Mouse (Mus musculus): Measurements from ENCODE around the gene Gm9495. TPM values are rescaled to one million over a fixed set of nuclear protein-coding genes. Genes with fewer than 3 reads are reported as not detected.

The Gm9495 gene
- polyA plus RNA-seq, 1 experiment: not detected

DNA sequence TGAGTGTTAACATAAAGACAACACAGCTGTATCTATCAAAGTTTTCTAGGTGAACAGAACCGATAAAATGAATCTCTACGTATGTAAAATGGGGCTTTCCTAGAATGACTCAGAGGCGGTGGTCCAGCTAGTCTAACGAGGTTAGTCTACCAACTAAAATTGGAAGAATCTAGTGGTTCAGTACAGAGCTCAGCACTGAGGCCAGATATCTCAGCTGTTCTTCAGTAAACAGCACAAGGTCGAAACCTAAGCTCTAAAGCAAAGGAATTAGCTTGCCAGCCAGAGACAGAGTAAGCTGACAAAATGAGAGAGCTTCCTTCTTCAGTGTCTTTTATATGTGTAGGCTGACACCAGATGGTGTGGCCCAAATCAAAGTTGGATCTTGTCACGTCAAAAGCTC is 57.2 kb downstream of the Gm9495 start:
- 85% methylated on average over 6 of the region's 6 CpGs for WGBS

GRCm38 (mm10) chr8:69395050-69395789 is 58.1 kb downstream of the Gm9495 start:
- H3K4me1 ChIP-seq (ENCODE audit: control insufficient read depth, insufficient read depth, insufficient read length): peaks cover 11% of the 10 kb centered on the region
- no peak; the same call in 1 of the 2 replicates for TF ChIP-seq POLR2A (IDR thresholded peaks at IDR 0.05; ENCODE audit: low read depth, low read length)
- no peak for TF ChIP-seq CTCF (IDR thresholded peaks at IDR 0.05; ENCODE audit: extremely low read depth, insufficient read depth, insufficient read length, insufficient replicate concordance)
- peak overlapping the region; percentile 80 for H3K27ac ChIP-seq (ENCODE audit: insufficient read depth, low read length)
- no peaks in the 10 kb centered on the region for H3K36me3 ChIP-seq (ENCODE audit: control insufficient read depth, insufficient read depth, low read length)
- peak; percentile 77 to 84 for DNase-seq (ENCODE audit: low read depth in 1 of 2, low spot score in 2 of 2)
- 2% methylated on average over 26 of the region's 26 CpGs for WGBS
- H3K27me3 ChIP-seq (ENCODE audit: control insufficient read depth, insufficient read depth, low read length): no peaks in the 10 kb centered on the region
- H3K4me3 ChIP-seq (ENCODE audit: extremely low read depth, insufficient read depth, insufficient read length): peak overlapping the region; percentile 99

More for the DNA sequence above, 57.2 kb downstream of the Gm9495 start:
- no peaks in the 10 kb centered on the region for H3K36me3 ChIP-seq (ENCODE audit: control insufficient read depth, insufficient read depth, low read length)
- TF ChIP-seq CTCF (IDR thresholded peaks at IDR 0.05; ENCODE audit: extremely low read depth, insufficient read depth, insufficient read length, insufficient replicate concordance) (no peak), POLR2A (IDR thresholded peaks at IDR 0.05; ENCODE audit: low read depth, low read length) (no peak)
- no peaks in the 10 kb centered on the region for H3K27me3 ChIP-seq (ENCODE audit: control insufficient read depth, insufficient read depth, low read length)
- DNase-seq (ENCODE audit: low read depth in 1 of 2, low spot score in 2 of 2): no peak
- peaks cover 11% of the 10 kb centered on the region for H3K4me1 ChIP-seq (ENCODE audit: control insufficient read depth, insufficient read depth, insufficient read length)
- H3K4me3 ChIP-seq (ENCODE audit: extremely low read depth, insufficient read depth, insufficient read length): no peak overlapping the region
- H3K27ac ChIP-seq (ENCODE audit: insufficient read depth, low read length): no peak overlapping the region

DNA sequence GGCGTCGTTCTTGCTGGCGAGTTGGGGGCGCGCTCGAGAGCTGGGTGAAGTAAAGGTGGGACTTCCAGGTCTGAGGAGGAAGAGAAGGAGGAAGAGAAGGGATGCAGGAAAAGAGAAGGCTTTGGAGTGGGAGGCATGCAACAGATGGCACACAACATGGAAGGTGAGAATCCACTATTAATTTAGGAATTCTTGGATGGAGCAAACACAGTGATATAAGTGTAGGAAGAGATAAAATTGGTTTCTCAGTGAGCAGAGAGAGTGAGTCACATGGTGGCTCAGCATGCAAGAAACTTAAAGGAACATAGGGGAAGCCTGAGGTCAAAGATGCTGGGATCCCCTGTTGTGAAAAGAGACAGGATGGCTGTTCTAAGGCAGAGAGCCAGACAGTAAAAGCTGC is 69.0 kb downstream of the Gm9495 start:
- Histone ChIP-seq H3K4me3 (ENCODE audit: extremely low read depth, insufficient read depth, insufficient read length) (no peak overlapping the region), H3K36me3 (ENCODE audit: control insufficient read depth, insufficient read depth, low read length) (peaks cover 2% of the 10 kb centered on the region; the same call in 1 of the 2 replicates), H3K4me1 (ENCODE audit: control insufficient read depth, insufficient read depth, insufficient read length) (no peaks in the 10 kb centered on the region), H3K27ac (ENCODE audit: insufficient read depth, low read length) (no peak overlapping the region), H3K27me3 (ENCODE audit: control insufficient read depth, insufficient read depth, low read length) (no peaks in the 10 kb centered on the region)
- TF ChIP-seq CTCF (IDR thresholded peaks at IDR 0.05; ENCODE audit: extremely low read depth, insufficient read depth, insufficient read length, insufficient replicate concordance) (no peak), POLR2A (IDR thresholded peaks at IDR 0.05; ENCODE audit: low read depth, low read length) (no peak)
- DNase-seq (ENCODE audit: low read depth in 1 of 2, low spot score in 2 of 2): no peak
- WGBS: 97% methylated on average over 6 of the region's 6 CpGs

Other genes with a start within 250 kb of the Gm9495 start
- gene Zfp930, start 244.5 kb downstream of the Gm9495 start, polyA plus RNA-seq (2012; rRNA removed): 1.2 and 1.8 TPM in 2 replicates
- 0.56 and 0.68 TPM in 2 replicates for gene D130040H23Rik, start 182.5 kb downstream of the Gm9495 start, polyA plus RNA-seq (2012; rRNA removed)
- gene Gm7697, start 69.4 kb upstream of the Gm9495 start, polyA plus RNA-seq (2012; rRNA removed): not detected in 2 replicates
- gene Zfp868, start 172.0 kb upstream of the Gm9495 start, polyA plus RNA-seq (2012; rRNA removed): 3.3 and 4.0 TPM in 2 replicates
- 0.14 and 0.20 TPM in 2 replicates for gene Zfp964, start 200.9 kb upstream of the Gm9495 start, polyA plus RNA-seq (2012; rRNA removed)